Mouse (Mus musculus): ENCODE results near the gene Kctd10.

Gene Kctd10

GRCm38 (mm10) chr5:114345538-114345937, 34.8 kb downstream of the Kctd10 start:
- DNase-seq (ENCODE audit: low spot score) = no peak

GRCm38 (mm10) chr5:114343612-114344011, 36.7 kb downstream of the Kctd10 start:
- no peak for DNase-seq (ENCODE audit: low spot score)

GRCm38 (mm10) chr5:114342996-114343395, 37.3 kb downstream of the Kctd10 start:
- no peak for DNase-seq (ENCODE audit: low spot score)

- no peak for DNase-seq (ENCODE audit: low spot score)
These were observed 56.4 kb downstream of the Kctd10 start for GRCm38 (mm10) chr5:114323791-114324507.

- no peak for DNase-seq (ENCODE audit: low spot score)
These were observed 57.1 kb downstream of the Kctd10 start for GRCm38 (mm10) chr5:114323105-114323790.

Data from testis, postnatal 14 days (tissue).